Mouse (Mus musculus): ENCODE data around the gene Fcrlb.
"Not testable (repeated sequence)": the region's sequence is repeated elsewhere in the genome, so short reads cannot be mapped to it uniquely, and the experiment has no call there.

Gene Fcrlb

GRCm38 (mm10) chr1:170912891-170913615 is at the start of gene Fcrlb:
Fcrlb (minus strand) TSS chr1:170912941.
- DNase-seq (ENCODE audit: low read depth, low spot score), result no peak

- DNase-seq (ENCODE audit: low read depth, low spot score), result no peak
Observed at GRCm38 (mm10) chr1:170962301-170962700, 49.6 kb upstream of the Fcrlb start.

DNA sequence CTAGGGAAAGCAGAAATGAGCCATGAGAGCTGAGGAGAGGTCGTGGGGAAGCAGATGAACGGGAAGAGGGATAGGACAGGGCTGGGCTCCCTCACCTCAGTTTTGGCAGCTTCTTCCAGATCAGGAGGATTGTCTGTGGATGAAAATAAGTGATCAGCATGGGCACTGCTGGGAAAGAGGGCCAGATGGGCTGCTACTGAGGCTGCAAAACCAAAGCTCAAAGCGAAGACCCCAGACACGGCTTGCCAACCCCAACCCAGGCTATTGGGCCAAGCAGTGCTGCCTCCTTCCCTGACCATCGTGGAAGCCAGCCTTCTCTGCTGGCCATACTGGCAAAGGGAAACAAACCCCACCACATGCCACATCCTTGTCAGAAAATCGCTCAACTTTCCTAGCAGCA is 48.4 kb upstream of the Fcrlb start:
- DNase-seq (ENCODE audit: low read depth, low spot score), result no peak

GRCm38 (mm10) chr1:170959791-170960190 is 47.0 kb upstream of the Fcrlb start:
- DNase-seq (ENCODE audit: low read depth, low spot score), result no peak

- no peak for DNase-seq (ENCODE audit: low read depth, low spot score)
Observed at GRCm38 (mm10) chr1:170958225-170958624, 45.5 kb upstream of the Fcrlb start.

DNA sequence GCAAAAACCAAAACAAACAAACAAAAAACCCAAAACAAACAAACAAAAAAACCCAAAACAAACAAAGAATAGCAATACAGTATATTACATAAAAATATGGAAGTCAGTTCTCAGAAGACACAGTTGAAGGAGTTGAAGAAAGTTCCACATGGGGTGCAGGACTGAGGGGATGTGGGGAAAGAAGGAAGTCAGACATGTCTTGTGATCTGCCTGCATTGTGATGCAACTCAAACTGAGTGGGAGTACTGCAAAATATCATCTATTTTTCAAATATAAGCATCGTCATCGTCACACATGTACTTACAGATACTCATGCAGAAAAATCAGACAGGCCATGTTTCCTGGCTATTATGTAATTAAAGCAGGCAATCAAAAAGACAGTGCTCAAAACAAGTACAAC is 40.5 kb upstream of the Fcrlb start:
- DNase-seq (ENCODE audit: low read depth, low spot score), result no peak

GRCm38 (mm10) chr1:170950772-170951171 is 38.0 kb upstream of the Fcrlb start:
- no peak for DNase-seq (ENCODE audit: low read depth, low spot score)

DNA sequence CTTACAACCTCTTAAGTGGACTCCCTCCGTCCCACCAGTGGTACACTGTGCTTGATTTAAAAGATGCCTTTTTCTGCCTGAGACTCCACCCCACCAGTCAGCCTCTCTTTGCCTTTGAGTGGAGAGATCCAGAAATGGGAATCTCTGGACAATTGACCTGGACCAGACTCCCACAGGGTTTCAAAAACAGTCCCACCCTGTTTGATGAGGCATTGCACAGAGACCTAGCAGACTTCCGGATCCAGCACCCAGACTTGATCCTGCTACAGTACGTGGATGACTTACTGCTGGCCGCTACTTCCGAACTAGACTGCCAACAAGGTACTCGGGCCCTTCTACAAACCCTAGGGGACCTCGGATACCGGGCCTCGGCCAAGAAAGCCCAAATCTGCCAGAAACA is 32.2 kb upstream of the Fcrlb start:
- DNase-seq (ENCODE audit: low read depth, low spot score), result not testable (repeated sequence)

DNA sequence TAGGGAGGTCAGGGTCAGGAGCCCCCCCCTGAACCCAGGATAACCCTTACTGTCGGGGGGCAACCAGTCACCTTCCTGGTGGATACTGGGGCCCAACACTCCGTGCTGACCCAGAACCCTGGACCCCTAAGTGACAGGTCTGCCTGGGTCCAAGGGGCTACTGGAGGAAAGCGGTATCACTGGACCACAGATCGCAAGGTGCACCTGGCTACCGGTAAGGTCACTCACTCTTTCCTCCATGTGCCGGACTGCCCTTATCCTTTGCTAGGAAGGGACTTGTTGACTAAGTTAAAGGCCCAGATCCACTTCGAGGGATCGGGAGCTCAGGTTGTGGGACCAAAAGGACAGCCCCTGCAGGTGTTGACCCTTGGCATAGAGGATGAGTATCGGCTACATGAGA is 31.4 kb upstream of the Fcrlb start:
- not testable (repeated sequence) for DNase-seq (ENCODE audit: low read depth, low spot score)

GRCm38 (mm10) chr1:170939255-170939654 is 26.5 kb upstream of the Fcrlb start:
- DNase-seq (ENCODE audit: low read depth, low spot score), result no peak

- DNase-seq (ENCODE audit: low read depth, low spot score), result no peak
Observed at GRCm38 (mm10) chr1:170934383-170934782, 21.6 kb upstream of the Fcrlb start.

DNA sequence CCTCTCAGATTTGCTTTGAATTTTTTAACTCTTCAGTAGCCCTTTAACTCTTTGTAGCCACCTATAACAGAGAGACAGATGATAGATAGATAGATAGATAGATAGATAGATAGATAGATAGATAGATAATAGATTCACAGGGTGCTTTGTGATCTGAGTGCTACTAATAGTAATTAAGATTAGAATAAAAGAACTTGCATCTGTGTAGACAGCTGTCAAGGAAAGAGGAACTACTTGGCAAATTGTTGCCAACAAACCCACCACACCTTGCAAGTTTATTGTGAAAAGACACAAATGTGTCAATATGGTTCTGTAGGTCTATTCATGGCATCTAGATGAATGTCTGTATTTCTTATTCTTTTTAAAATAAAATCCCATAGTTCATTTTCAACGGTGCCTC is 21.2 kb upstream of the Fcrlb start:
- DNase-seq (ENCODE audit: low read depth, low spot score), result no peak

- DNase-seq (ENCODE audit: low read depth, low spot score), result no peak
Observed at GRCm38 (mm10) chr1:170933386-170933920, 20.7 kb upstream of the Fcrlb start.

DNA sequence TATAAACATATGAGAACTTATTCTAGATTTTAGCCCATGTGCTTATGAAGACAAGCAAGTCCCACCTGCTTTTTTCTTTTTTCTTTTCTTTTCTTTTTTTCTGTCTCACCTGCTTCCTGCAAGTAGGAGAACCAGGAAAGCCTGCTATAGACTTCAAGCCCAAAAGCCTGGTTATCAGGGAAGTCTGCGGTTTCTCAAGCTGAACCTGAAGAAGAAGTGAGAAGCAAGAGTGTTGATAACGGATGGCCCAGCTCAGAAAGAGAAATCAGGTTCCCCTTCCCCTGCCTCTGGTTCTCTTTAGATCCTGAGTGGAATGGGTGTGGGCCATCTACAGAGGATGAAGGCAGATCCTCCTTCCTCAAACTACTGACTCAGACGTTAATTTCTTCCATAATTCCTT is 19.3 kb upstream of the Fcrlb start:
- DNase-seq (ENCODE audit: low read depth, low spot score), result no peak

- DNase-seq (ENCODE audit: low read depth, low spot score), result no peak
Observed at GRCm38 (mm10) chr1:170929245-170929644, 16.5 kb upstream of the Fcrlb start.

DNA sequence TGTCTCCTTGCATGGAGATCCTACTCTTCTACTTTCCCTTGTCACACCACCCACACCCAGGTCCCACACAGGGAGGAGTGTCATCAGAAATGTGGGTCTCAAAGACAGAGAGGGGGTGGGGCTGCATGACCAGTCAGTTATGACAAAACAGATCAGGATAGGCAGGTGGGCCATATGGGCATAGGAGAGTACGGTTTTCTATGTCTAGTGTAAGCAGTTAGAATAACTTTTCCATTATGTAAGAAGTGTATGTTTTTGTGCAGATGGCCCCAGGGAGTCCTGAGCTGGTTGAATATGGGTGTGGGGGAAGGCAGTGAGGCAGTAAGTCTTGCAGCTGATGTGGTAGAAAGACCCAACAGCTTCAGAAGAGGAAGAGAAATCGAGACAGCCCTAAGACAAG is 15.7 kb upstream of the Fcrlb start:
- DNase-seq (ENCODE audit: low read depth, low spot score), result no peak

- DNase-seq (ENCODE audit: low read depth, low spot score), result no peak
Observed at GRCm38 (mm10) chr1:170927378-170927777, 14.6 kb upstream of the Fcrlb start, which contains the start of gene Fcrla. Fcrla (minus strand) TSS chr1:170927583.

DNA sequence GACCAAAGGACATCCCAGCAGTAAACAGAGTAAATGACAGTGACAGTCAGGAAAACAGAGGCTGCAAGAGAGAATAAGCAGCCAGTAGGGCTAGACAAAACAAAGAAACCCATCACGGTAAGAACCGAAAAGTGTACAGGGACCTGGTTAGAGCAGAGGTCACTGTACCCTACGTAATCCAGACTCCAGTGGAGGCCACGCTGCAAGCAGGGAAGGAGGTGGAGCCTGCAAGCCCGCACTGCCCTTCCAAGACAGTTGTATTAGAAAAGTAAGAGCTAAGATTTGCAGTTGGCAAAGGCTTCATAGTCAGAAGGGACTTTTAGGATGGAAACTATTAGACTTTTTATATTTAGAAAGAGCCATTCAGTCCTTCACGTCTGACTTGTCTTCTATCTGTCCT is 14.2 kb upstream of the Fcrlb start:
- DNase-seq (ENCODE audit: low read depth, low spot score), result no peak

DNA sequence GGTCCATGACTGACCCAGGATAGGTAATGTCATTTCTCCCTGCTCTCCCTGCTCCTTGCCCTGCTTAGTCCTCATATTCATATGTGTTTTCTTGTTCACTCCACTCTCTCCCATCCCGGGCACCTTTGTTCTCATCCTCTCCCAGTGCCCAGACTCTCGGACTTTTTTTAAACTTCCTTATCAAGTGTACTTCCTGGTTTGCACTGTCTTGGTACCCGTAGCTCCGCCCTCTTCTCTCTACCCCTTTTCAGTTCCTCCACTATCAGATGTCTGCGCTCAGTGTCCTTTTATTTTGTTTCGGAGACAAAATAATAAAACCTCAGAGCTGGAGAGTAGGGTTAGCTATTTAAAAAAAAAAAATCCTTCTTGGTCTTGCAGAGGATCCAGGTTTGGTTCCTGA is 11.7 kb upstream of the Fcrlb start:
- no peak for DNase-seq (ENCODE audit: low read depth, low spot score)

- no peak for DNase-seq (ENCODE audit: low read depth, low spot score)
Observed at GRCm38 (mm10) chr1:170919308-170919707, 6.6 kb upstream of the Fcrlb start.

DNA sequence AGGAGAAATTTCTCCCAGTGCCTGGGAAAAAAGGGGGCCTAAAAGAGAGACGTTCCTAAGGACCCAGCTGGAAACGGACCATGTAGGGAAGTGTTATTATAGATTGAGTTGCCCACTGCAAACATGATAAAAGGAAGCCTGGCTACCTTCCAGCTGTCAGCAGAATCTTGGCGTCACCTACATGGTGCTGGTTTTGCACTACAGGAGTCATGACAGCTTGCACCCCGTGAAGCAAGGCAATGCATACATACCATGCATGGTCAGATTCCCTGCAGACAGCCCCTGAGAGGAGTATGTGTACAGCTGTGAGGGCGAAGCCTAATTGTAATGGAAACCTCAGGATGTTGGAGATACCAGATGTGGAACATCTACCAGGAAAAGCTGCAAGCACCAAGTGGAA is 2.9 kb upstream of the Fcrlb start:
- DNase-seq (ENCODE audit: low read depth, low spot score), result no peak

- no peak for DNase-seq (ENCODE audit: low read depth, low spot score)
Observed at GRCm38 (mm10) chr1:170911907-170912660, 657 bp downstream of the Fcrlb start.

- no peak for DNase-seq (ENCODE audit: low read depth, low spot score)
Observed at GRCm38 (mm10) chr1:170908341-170908740, 4.4 kb downstream of the Fcrlb start.
